Mouse (Mus musculus) lung, postnatal 25 days (tissue): ENCODE measurements around the gene Zbtb6.

Source experiments
- DNase-seq: peaks from one replicate; pipeline ENCODE4 v3.0.0; 2022; ENCODE audit warnings: low spot score

Gene Zbtb6

GRCm38 (mm10) chr2:37442611-37443591 is at the start of gene Zbtb6, which contains the start of the genes Zbtb26 and Rabgap1:
Gene Zbtb6 (minus strand): TSS chr2:37443171.
Gene Zbtb26 (minus strand): TSS chr2:37443135.
Gene Rabgap1 (plus strand): TSS chr2:37443279.
- peak; percentile 96 for DNase-seq

GRCm38 (mm10) chr2:37488956-37489355 is 46.0 kb upstream of the Zbtb6 start:
- no peak for DNase-seq

DNA sequence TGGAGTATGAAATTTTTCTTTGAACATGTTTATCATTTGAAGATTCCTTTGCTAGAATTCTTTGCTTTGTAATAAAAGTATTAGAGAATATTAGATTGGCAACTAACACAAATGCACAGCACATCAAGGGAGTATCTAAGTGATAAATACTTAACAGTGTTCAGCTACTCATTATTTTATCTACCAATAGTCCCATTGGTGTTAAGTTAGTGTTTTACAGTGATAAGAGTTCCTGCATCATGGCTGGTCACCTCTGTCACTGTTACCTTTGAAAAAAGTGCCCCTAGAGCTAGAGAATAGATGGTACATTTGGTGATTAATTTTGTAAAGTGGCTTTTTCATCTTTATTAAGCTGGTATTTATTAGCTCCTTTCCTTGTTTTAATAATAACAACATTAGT is 43.4 kb upstream of the Zbtb6 start:
- DNase-seq, result no peak

DNA sequence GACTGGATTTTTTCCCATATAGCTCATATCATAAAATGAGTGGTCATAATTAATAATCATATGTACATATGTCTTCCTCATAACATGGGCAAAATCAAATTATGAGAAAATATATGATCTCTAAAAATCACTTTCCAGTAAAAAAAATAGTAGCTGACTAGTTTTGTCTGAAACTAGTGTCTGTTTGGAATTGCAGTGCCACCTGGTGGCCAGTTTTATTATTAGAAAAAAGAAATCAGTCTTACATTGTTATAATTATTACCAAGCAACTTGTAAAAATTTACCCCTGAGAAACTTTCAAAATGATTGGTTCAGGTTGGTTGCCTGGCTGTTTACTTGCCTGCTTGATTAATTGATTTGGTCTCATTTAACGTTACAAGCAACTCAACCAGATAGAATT is 42.4 kb upstream of the Zbtb6 start:
- peak; percentile 41 for DNase-seq

- no peak for DNase-seq
These were observed 41.2 kb upstream of the Zbtb6 start for GRCm38 (mm10) chr2:37484165-37484564.

GRCm38 (mm10) chr2:37480039-37480438 is 37.1 kb upstream of the Zbtb6 start:
- DNase-seq, result no peak

DNA sequence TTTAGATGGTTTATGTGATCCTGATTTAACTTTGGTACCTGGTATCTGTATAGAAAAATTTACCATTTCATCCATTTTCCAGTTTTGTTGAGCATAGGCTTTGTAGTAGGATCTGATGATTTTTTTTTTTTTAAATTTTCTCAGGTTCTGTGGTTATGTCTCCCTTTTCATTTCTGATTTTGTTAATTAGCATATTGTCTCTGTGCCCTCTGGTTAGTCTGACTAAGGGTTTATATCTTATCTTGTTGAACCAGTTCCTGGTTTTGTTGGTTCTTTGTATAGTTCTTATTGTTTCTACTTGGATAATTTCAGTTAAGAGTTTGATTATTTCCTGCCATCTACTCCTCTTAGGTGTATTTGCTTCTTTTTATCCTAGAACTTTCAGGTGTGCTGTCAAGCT is 36.6 kb upstream of the Zbtb6 start:
- DNase-seq, result no peak

DNA sequence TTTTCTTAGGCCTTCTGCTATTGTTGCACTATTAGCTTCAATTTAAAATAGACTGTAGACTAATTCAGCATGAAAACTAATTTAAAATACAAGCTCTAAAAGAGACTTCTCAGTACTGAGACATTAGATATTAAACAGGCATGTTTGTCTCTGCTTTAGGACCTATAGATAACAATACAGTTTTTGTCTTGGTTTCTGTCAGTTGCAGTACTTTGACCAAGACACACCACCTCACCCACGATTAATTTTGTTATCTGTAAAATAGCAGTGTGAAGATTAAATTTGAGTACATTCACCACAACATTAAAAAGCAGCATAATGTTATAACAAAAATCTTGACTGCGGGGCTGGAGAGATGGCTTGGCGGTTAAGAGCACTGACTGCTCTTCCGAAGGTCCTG is 23.3 kb upstream of the Zbtb6 start:
- DNase-seq, result no peak

DNA sequence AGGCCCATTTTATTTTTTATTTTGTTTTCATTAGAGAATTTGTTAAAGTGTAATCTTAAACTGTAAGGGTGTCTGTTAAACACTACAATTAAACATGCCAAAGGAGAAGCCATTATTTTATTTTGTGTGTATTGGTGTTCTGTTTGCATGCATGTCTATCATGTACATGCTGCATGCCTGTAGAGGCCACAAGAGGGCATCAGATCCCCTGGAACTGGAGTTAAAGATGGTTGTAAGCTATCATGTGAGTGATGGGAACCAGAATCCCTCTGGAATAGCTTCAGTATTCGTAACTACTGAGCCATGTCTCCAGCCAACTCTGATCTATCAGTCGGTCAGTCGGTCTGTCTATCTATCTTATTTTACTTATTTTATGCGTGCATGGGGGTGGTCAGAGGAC is 17.7 kb upstream of the Zbtb6 start:
- no peak for DNase-seq

DNA sequence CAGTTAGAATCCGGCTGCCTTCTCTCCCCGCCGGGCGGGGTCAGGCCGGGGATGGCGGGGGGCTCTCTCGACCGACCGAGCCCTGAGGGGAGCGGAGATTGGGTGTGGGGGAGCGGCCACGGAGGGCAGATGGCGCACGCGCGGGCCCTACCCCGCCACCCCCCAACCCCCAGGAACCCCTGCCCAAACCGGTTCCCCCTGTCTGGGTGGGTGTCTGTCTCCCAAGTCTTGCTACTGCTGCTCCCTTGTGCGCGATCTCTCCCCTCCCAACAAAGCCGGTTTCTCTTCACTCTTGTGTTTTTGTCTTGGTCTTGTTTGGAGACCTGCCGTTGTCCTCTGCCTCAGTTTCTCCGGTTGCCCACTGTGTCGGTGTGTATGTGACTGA is 9.4 kb upstream of the Zbtb6 start:
- DNase-seq, result no peak

DNA sequence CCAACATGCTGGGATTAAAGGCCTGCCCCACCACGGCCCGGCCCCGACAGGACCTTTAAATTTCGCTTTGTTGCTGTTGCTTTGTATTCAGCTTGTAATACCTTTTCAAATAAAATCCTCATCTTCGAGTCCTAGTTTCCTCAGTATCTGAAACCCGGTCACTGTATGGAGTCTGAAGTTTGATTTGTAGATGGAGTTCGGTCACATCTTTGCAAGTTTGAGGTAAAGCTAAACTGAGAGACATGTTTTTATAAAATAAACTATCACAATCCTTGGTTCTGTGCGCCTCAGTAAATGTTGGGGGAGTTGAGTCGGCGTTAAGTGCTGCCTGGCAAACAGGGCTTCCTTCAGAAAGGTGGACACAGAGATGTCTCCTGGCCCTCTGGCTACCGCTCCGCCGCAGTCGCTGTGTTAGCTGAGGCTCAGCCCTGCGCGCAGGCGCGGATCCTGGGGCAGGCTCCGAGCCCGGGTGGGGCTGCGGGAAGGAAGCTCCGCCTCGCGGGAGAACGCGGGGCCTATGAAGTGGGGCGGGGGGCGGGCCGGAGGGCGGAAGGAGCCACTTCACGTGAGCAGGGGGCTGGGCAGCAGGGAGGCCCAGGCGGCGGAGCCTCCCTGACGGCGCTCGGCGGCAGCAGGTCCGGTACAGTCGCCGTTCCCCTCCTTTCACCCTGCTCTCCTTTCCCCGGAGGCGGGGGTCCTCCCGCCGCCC is 8.8 kb upstream of the Zbtb6 start:
- peak; percentile 95 for DNase-seq

DNA sequence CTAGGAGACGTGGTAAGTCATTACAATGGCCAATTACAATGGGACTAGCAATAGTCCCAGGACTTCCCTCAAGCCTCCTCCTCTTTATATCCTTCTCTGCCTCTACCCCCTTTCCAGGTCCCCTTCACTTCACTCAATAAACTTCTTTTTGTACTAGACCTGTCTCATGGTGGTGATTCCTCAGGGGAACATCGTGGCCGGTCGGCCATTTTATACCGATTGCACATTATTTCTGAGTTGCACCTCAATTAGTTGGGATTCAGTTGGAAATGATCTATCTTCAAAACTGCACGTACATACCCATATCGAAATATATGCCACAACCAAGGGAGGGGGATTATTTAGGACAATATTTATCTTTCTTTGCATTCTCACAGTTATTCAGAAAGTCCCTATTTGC is 11.4 kb downstream of the Zbtb6 start:
- DNase-seq, result no peak

- peak; percentile 91 for DNase-seq
These were observed 12.1 kb downstream of the Zbtb6 start for GRCm38 (mm10) chr2:37430593-37431464.

- DNase-seq, result no peak
These were observed 19.3 kb downstream of the Zbtb6 start for GRCm38 (mm10) chr2:37423671-37424070.

- DNase-seq, result peak; percentile 98
These were observed 20.4 kb downstream of the Zbtb6 start, which contains the start of gene Rc3h2 for GRCm38 (mm10) chr2:37422306-37423304. Gene Rc3h2 (minus strand): TSS chr2:37422903.

DNA sequence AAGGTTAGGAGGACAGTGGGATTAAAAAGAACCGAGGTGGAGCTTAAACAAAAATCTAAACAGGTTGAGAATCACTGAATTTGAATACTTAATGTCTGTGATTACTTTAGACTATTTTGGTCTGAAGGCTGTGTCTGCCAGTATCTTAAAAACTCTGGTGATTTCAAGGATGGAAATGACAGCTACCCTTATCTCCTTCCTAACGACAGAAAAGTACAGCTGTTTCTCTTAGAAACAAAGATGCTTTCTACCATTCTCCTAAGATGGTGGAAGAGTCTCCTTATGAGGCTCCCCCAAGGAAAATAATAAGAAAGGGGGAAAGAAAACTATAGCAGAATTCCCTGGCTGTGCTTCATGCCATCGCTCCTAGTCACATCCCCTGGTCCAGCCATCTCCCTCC is 21.1 kb downstream of the Zbtb6 start:
- no peak for DNase-seq

- no peak for DNase-seq
These were observed 47.4 kb downstream of the Zbtb6 start for GRCm38 (mm10) chr2:37395539-37395938.

DNA sequence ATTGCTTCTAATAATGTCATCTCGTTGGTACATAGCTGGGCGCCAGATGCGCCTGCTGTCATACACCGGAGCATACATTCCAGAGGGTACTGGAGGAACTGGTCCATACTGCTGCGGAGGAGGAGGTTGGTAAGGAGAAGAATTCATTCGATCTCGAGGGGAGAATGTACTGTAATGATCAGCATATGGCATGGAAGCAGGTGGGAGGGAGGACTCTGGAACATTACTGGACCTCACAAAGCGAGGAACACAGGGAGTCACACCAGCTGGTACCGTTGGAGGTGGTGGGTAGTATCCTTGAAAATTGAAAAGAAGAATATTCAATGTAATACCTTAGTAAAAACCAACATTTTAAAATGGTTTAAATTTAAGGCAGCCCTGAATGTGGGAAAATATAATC is 60.0 kb downstream of the Zbtb6 start:
- DNase-seq, result no peak

DNA sequence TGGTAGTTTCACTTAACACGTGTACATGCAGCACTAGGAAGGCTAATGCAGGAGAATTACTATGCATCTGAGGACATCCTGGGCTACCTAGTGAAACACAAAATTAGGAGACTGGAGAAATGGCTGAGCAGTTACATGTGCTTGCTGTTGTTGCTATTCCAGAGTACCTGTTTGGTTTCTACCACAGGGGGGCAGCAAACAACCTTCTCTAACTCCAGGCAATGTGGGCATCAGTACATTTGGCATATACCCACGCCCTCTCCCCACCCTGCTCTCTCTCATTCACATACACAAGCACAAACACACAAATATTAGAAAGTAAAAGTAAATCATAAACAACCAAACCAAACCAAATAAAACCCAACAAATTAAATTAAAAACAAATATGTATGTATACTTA is 62.8 kb downstream of the Zbtb6 start:
- DNase-seq, result peak; percentile 51

DNA sequence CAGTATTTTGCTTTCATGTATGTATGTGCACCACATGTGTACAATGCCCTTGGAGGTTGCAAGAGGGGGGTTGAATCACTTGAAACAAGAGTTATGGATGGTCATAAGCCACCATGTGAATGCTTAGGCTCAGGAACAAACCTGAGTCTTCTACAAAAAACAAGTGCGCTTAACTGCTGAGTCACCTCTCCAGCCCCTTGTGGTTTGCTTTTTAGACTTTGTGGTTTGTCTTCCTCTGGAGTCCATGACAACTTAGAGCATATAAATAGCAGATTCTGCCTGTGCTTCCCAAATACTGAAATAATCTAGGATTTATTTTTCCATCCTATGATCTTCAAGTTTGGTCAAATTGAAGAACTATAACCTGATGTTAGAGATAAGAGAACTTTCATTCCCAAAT is 67.0 kb downstream of the Zbtb6 start:
- DNase-seq, result no peak
